Mouse (Mus musculus): ENCODE results near the gene Fbxo7. TPM values are rescaled to one million over a fixed set of nuclear protein-coding genes. Genes with fewer than 3 reads are reported as not detected.
"Not testable (repeated sequence)": the region's sequence is repeated elsewhere in the genome, so short reads cannot be mapped to it uniquely, and the experiment has no call there.

Gene Fbxo7
- total RNA-seq (2021), result 10 to 100 TPM; 34.7 to 35.3 TPM
- long read RNA-seq, experiment 1, full-length matches to known transcripts, result 24 of 30 reads
- long read RNA-seq, experiment 1, partial matches to known transcripts, result 1 of 30 reads
- long read RNA-seq, experiment 1, other reads (novel, unspliced or antisense), result 5 of 30 reads
- long read RNA-seq, experiment 2, full-length matches to known transcripts, result 37 of 45 reads
- long read RNA-seq, experiment 2, partial matches to known transcripts, result 2 of 45 reads
- long read RNA-seq, experiment 2, other reads (novel, unspliced or antisense), result 6 of 45 reads

- DNase-seq (ENCODE audit: low spot score in 2 of 2), result peak; percentile 82 to 84
These were observed at the start of gene Fbxo7 for GRCm38 (mm10) chr10:86021749-86022473. Gene Fbxo7 (plus strand): TSS chr10:86021972.

GRCm38 (mm10) chr10:85972915-85973314, 48.9 kb upstream of the Fbxo7 start:
- no peak for DNase-seq (ENCODE audit: low spot score in 2 of 2)

GRCm38 (mm10) chr10:85989412-85990115, 32.2 kb upstream of the Fbxo7 start:
- DNase-seq (ENCODE audit: low spot score in 2 of 2), result no peak

- DNase-seq (ENCODE audit: low spot score in 2 of 2), result no peak
These were observed 29.4 kb upstream of the Fbxo7 start for GRCm38 (mm10) chr10:85992412-85992811.

- DNase-seq (ENCODE audit: low spot score in 2 of 2), result no peak
These were observed 27.9 kb upstream of the Fbxo7 start for GRCm38 (mm10) chr10:85993836-85994235.

GRCm38 (mm10) chr10:85994543-85995104, 27.1 kb upstream of the Fbxo7 start:
- no peak for DNase-seq (ENCODE audit: low spot score in 2 of 2)

GRCm38 (mm10) chr10:86000447-86000846, 21.3 kb upstream of the Fbxo7 start:
- DNase-seq (ENCODE audit: low spot score in 2 of 2), result no peak

GRCm38 (mm10) chr10:86006455-86006854, 15.3 kb upstream of the Fbxo7 start:
- no peak for DNase-seq (ENCODE audit: low spot score in 2 of 2)

GRCm38 (mm10) chr10:86009688-86010087, 12.1 kb upstream of the Fbxo7 start:
- no peak for DNase-seq (ENCODE audit: low spot score in 2 of 2)

- DNase-seq (ENCODE audit: low spot score in 2 of 2), result no peak
These were observed 11.1 kb upstream of the Fbxo7 start for GRCm38 (mm10) chr10:86010636-86011035.

GRCm38 (mm10) chr10:86011172-86011571, 10.6 kb upstream of the Fbxo7 start:
- DNase-seq (ENCODE audit: low spot score in 2 of 2), result no peak

GRCm38 (mm10) chr10:86011781-86012180, 10.0 kb upstream of the Fbxo7 start, which contains the start of gene Bpifc:
Gene Bpifc (minus strand): TSS chr10:86011895.
- DNase-seq (ENCODE audit: low spot score in 2 of 2), result no peak

- DNase-seq (ENCODE audit: low spot score in 2 of 2), result no peak
These were observed 4.0 kb upstream of the Fbxo7 start for GRCm38 (mm10) chr10:86017781-86018180.

GRCm38 (mm10) chr10:86018813-86019212, 3.0 kb upstream of the Fbxo7 start:
- no peak for DNase-seq (ENCODE audit: low spot score in 2 of 2)

- no peak for DNase-seq (ENCODE audit: low spot score in 2 of 2)
These were observed 394 bp upstream of the Fbxo7 start for GRCm38 (mm10) chr10:86021408-86021748.

GRCm38 (mm10) chr10:86022474-86022816, 673 bp downstream of the Fbxo7 start:
- no peak for DNase-seq (ENCODE audit: low spot score in 2 of 2)

GRCm38 (mm10) chr10:86023149-86023548, 1.4 kb downstream of the Fbxo7 start:
- no peak for DNase-seq (ENCODE audit: low spot score in 2 of 2)

GRCm38 (mm10) chr10:86025906-86026305, 4.1 kb downstream of the Fbxo7 start:
- no peak for DNase-seq (ENCODE audit: low spot score in 2 of 2)

GRCm38 (mm10) chr10:86026354-86026753, 4.6 kb downstream of the Fbxo7 start:
- DNase-seq (ENCODE audit: low spot score in 2 of 2), result no peak

- DNase-seq (ENCODE audit: low spot score in 2 of 2), result not testable (repeated sequence)
These were observed 5.0 kb downstream of the Fbxo7 start for GRCm38 (mm10) chr10:86026807-86027206.

- no peak for DNase-seq (ENCODE audit: low spot score in 2 of 2)
These were observed 9.0 kb downstream of the Fbxo7 start for GRCm38 (mm10) chr10:86030743-86031142.

GRCm38 (mm10) chr10:86032517-86032916, 10.7 kb downstream of the Fbxo7 start:
- DNase-seq (ENCODE audit: low spot score in 2 of 2), result no peak
